Mouse (Mus musculus) erythroblast, adult 5-6 weeks (primary cell): ENCODE results near the gene Epb41l3. TPM values are rescaled to one million over a fixed set of nuclear protein-coding genes. Genes with fewer than 3 reads are reported as not detected.

Experiments
- ATAC-seq: replicated peaks from 2 replicates; pipeline ENCODE4 v1.8.0; 2016; ENCODE audit warnings: moderate number of reproducible peaks, mild to moderate bottlenecking, moderate TSS enrichment, inconsistent platforms; ENCODE audit not compliant: poor library complexity, low FRiP score, severe bottlenecking
- total RNA-seq, 2 experiments: library from RNA; stranded (forward) in 1 of 2; stranded (reverse) in 1 of 2; fragments of 150-400 nt in 1 of 2; fragments of 200-764, 138-1000 nt in 1 of 2; gene quantifications; 2 replicates each; pipeline versions ENCODE4 v1.2.3 to v1.2.4; 2015 to 2017; ENCODE audit warnings: low replicate concordance in 2 of 2

The Epb41l3 gene
- total RNA-seq, 2 experiments from 2014 or later, result 3.6 to 6.5 TPM

- no peak for ATAC-seq
These were observed 101.5 kb downstream of the Epb41l3 start for GRCm38 (mm10) chr17:69176949-69177501.

- no peak for ATAC-seq
These were observed 102.5 kb downstream of the Epb41l3 start for GRCm38 (mm10) chr17:69177954-69178353.

- no peak for ATAC-seq
These were observed 105.5 kb downstream of the Epb41l3 start for GRCm38 (mm10) chr17:69180905-69181559.

GRCm38 (mm10) chr17:69181560-69182316 is 106.3 kb downstream of the Epb41l3 start:
- no peak for ATAC-seq

GRCm38 (mm10) chr17:69187794-69188193 is 112.3 kb downstream of the Epb41l3 start:
- ATAC-seq, result no peak

GRCm38 (mm10) chr17:69192863-69193493 is 117.5 kb downstream of the Epb41l3 start:
- no peak for ATAC-seq

GRCm38 (mm10) chr17:69194599-69194998 is 119.1 kb downstream of the Epb41l3 start:
- no peak for ATAC-seq

GRCm38 (mm10) chr17:69195758-69196157 is 120.3 kb downstream of the Epb41l3 start:
- no peak for ATAC-seq

- no peak for ATAC-seq
These were observed 121.2 kb downstream of the Epb41l3 start for GRCm38 (mm10) chr17:69196656-69197055.

GRCm38 (mm10) chr17:69198805-69199204 is 123.3 kb downstream of the Epb41l3 start:
- no peak for ATAC-seq

- ATAC-seq, result no peak
These were observed 124.3 kb downstream of the Epb41l3 start for GRCm38 (mm10) chr17:69199827-69200226.

GRCm38 (mm10) chr17:69200936-69201335 is 125.5 kb downstream of the Epb41l3 start:
- ATAC-seq, result no peak

GRCm38 (mm10) chr17:69205282-69205999 is 130.0 kb downstream of the Epb41l3 start:
- ATAC-seq, result no peak

GRCm38 (mm10) chr17:69207562-69208312 is 132.3 kb downstream of the Epb41l3 start:
- no peak for ATAC-seq

- ATAC-seq, result no peak
These were observed 135.6 kb downstream of the Epb41l3 start for GRCm38 (mm10) chr17:69211065-69211464.

- no peak for ATAC-seq
These were observed 140.6 kb downstream of the Epb41l3 start for GRCm38 (mm10) chr17:69216120-69216519.

- no peak for ATAC-seq
These were observed 145.4 kb downstream of the Epb41l3 start for GRCm38 (mm10) chr17:69220849-69221248.

- ATAC-seq, result no peak
These were observed 145.9 kb downstream of the Epb41l3 start for GRCm38 (mm10) chr17:69221377-69221776.

GRCm38 (mm10) chr17:69221966-69222692 is 146.6 kb downstream of the Epb41l3 start:
- no peak for ATAC-seq
